Mouse (Mus musculus) brain, adult 10 weeks (tissue): ENCODE results near the gene Il17rb. TPM values are rescaled to one million over a fixed set of nuclear protein-coding genes. Genes with fewer than 3 reads are reported as not detected.

ENCODE experiments used
- polyA plus RNA-seq: library from polyadenylated mRNA; stranded (reverse); fragments of 350-450 nt; fragmentation: Illumina TruSeq; extraction: RNeasy Lipid Tissue Mini Kit (QIAGEN cat#74804); gene quantifications from one replicate; pipeline ENCODE4 v1.2.3, GENCODE M21; 2015; ENCODE audit warnings: low read depth, low replicate concordance

Il17rb gene
- polyA plus RNA-seq, result 2.0 TPM

DNA sequence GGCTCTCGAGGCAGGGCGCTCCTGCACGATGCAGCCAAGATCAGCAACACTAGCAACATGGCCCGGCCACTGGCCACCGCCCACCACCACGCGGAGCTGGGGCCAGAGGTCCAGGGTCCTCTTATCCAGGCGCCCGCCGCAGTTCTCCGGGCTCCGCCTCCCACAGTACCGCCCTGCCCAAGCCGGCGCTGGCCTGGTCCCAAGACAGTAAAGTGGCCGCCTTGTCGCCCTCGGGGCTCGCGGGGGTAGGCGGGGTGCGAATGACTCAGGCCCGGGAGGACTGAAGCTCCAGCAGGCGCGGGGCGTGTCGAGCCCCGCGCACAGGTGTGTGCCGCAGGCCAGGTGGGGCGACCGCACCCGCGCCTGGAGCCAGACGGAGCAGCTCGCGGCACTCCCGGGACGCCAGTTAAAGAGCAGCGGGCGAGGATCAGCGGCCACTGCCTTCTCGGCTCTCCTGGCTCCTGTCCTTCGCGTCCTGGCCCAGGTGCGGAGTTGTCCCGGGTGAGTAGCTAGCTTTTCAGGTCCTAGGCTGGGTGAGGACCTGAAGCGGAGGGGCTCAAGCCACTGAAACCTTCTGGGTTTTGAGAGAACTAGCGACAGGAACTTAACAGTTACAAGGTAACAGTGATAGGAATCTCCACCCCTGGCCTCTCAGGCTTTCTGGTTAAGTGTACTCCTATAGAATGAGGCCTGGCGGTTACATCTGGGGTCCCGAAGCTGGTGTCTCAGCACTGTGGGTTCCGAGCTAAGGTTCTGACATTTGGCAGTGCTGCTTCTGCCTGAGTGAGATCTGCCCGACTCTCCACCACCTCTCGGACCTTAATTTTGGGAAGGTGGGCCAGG is at the start of gene Il17rb, which contains the start of gene Chdh:
Gene Il17rb, minus strand, starts transcription at position 164 of the 843 bp plus-strand sequence.
Gene Chdh, plus strand, starts transcription at position 291 of the 843 bp plus-strand sequence.

DNA sequence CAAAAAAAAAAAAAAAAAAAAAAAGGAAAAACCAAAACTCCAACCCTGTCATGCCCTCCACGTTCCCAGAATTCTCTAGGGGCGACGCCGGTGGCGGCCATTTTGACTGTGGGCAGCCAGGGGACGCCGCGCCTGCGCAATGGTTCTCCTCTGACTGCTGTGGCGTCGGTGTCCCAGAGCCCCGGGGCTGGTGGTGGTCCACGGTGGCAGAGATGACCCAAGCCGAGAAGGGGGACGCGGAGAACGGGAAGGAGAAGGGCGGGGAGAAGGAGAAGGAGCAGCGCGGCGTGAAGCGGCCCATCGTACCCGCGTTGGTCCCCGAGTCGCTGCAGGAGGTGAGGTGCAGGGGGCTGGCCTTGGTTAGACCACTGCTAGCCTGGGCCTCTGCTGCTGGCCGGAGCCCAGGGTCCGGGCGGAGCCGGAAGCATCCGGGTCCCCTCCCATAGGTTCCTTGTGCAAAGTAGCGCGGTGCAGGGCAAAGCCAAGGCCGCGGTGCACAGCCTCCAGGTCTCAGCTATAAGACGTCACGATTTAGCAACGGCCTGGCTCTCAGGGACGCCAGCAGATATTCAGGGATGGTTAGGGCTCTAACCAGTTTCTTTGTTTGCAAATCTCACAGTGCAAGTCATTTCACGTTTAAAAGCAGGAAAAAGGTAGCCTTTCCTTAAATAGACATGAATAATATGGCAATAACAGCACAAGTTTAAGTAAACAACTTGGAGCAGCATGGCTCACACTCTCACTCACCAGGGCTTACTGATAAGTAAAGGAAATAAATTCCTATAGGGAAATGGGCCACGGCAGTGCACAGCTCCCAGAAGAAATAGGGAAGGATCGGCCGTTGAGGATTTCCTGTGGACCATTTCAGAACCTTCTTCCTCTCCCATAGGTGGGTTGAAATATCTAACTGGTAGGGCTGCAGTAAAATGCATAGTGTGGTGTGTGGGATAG is 30.2 kb downstream of the Il17rb start, which contains the start of gene Actr8:
Gene Actr8, plus strand, starts transcription at position 84 of the 951 bp plus-strand sequence.

GRCm38 (mm10) chr14:29968075-29968821 is 40.4 kb downstream of the Il17rb start, which contains the start of gene Selenok:
TSS of gene Selenok (plus strand) at chr14:29968308.

Other genes starting within 250 kb of the Il17rb start
- gene Selenok, start 40.6 kb downstream of the Il17rb start, polyA plus RNA-seq, result 325 TPM
- 53.0 TPM for gene Actr8, start 30.6 kb downstream of the Il17rb start, polyA plus RNA-seq
- 2.6 TPM for gene Chdh, start 127 bp upstream of the Il17rb start, polyA plus RNA-seq